Mouse (Mus musculus): ENCODE data around the gene Mxra7.

Mxra7 gene

GRCm38 (mm10) chr11:116784221-116784620, 43.6 kb downstream of the Mxra7 start:
- no peak for DNase-seq (ENCODE audit: low spot score in 2 of 2)

GRCm38 (mm10) chr11:116782737-116783145, 45.1 kb downstream of the Mxra7 start:
- peak; percentile 62 to 75 for DNase-seq (ENCODE audit: low spot score in 2 of 2)

DNA sequence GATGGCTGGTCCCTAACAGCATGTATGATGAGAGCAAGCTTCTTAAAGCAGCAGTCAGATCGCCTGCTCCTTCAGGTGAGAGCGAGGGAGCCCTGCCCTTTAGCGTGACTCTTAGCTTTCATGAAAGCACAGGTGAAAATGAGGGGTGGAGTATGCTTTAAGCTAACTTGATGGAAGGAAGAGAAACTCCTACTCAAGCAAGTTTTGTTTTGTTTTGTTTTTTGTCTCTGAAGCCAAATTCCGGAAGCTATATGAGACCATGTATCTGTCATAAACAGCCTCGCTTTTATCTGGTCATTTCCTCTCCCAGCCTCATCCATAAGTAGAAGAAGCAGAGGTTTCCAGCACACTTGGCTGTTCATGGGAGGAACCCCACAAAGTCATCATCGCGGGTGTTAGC, 52.4 kb downstream of the Mxra7 start, which contains the start of gene St6galnac1:
St6galnac1 (minus strand) TSS at position 101 of the 400 bp plus-strand sequence.
- DNase-seq (ENCODE audit: low spot score in 2 of 2), result no peak

GRCm38 (mm10) chr11:116773205-116773604, 54.6 kb downstream of the Mxra7 start:
- DNase-seq (ENCODE audit: low spot score in 2 of 2), result no peak

DNA sequence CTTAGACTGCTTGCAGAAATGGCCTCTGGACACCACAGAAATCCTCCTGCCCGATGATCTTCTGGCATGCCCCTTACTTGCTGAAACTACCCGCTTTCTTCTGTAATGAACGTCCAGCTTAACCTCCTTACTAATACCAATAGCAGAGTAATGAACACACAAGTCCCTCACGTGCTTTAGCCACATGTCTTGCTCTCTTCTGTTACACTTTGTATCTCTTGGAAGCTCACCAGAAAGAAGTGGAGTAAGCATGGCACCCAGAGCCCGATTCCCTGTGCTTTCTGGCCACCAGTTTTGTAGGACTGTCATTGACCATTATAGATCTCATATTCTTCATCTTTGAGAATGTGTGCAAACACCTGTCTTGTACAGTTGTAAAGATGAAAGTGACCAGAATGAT, 58.0 kb downstream of the Mxra7 start:
- DNase-seq (ENCODE audit: low spot score in 2 of 2), result no peak

DNA sequence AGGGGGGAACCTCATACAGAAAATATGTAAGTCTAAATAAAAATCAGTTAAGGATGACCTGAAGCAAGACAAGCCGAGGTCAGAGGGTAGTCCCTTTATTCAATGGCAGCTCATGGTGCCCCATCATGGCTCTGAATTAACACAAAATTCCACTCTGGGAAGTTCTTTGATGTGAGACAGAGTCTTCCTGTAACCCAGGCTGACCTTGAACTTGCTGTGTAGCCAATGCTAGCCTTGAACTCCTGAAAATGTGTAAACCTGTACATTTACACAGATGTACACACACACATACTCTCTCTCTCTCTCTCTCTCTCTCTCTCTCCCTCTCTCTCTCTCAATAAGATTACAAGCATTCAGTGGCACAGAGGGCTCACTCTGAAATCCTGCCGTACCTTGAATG, 62.9 kb downstream of the Mxra7 start:
- no peak for DNase-seq (ENCODE audit: low spot score in 2 of 2)

GRCm38 (mm10) chr11:116764346-116764745, 63.5 kb downstream of the Mxra7 start:
- no peak for DNase-seq (ENCODE audit: low spot score in 2 of 2)

GRCm38 (mm10) chr11:116755191-116755590, 72.7 kb downstream of the Mxra7 start:
- no peak for DNase-seq (ENCODE audit: low spot score in 2 of 2)

- DNase-seq (ENCODE audit: low spot score in 2 of 2), result no peak
Observed at GRCm38 (mm10) chr11:116753674-116754470, 74.0 kb downstream of the Mxra7 start.
